Mouse (Mus musculus): ENCODE data around the gene Vmn1r60.
"Not testable (repeated sequence)": the region's sequence is repeated elsewhere in the genome, so short reads cannot be mapped to it uniquely, and the experiment has no call there.

- not testable (repeated sequence) for TF ChIP-seq CTCF (conservative IDR thresholded peaks at IDR 0.05; ENCODE audit: low read length); NANOG (IDR thresholded peaks at IDR 0.05; ENCODE audit: borderline replicate concordance, low read length)
Observed at GRCm38 (mm10) chr7:5540770-5541436, 6.2 kb downstream of the Vmn1r60 start.
